Comparison of ENCODE assay signal across 8 mouse cellular contexts in the genomic region with DNA sequence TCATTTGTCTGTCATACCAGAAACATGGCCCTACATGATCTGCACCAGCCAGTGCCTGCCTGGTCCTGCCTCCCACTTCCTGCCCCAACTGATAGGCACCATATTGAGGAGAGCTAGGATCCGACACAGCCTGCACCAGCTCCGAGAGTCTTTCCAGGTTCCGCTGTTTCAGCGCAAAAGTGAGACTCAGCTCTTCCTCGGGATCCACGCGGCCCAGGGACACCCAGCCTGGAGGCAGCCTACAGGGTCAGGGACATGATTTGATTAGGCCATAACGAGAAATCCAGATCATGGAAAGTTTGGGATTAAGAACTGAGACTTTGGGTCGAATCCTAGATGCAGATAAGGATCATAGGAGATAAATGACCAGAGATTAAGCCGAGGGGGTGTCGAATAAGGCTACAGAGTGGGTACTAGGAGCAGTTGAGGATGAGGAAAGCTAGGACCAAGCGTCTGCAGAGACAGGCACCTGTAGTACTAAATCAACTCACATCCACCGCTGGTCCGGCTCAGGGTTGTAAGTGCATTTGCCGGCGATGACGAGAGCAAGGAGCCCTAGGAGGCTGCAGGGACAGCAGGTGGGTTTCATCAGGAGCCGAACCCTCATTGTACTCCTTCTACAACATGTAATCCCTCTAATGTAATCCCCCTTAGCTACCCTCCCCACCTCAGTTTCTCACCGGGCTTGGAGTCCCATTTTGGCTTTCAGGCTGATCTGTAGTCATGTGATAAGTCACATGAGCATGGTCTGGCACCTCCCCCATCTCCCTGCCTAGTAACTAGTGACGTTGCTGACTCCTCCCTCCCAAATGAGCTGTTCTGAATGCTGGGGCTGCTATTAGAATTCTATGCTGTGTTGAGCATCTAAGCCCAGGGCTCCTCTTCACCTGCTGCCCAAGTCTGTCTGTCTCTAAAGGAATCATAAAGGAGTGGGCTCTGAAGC. TPM values are rescaled to one million over a fixed set of nuclear protein-coding genes. Genes with fewer than 3 reads are reported as not detected.
DNase-seq lines count a peak whose midpoint lies in the region; ATAC-seq and TF ChIP-seq lines count a peak whose summit lies in the region.

A gene (minus strand): TSS at position 745 of the 943 bp plus-strand sequence.

- no peak for TF ChIP-seq CTCF in MEL (IDR thresholded peaks at IDR 0.05 in 2 of 3, conservative IDR thresholded peaks at IDR 0.05 in 1 of 3; ENCODE audit: control insufficient read depth in 1 of 3, insufficient read depth in 1 of 3, low read depth in 2 of 3, low read length in 3 of 3, poor library complexity in 1 of 3, severe bottlenecking in 1 of 3)
- TF ChIP-seq CTCF in cerebellum, adult 2 months (IDR thresholded peaks at IDR 0.05; ENCODE audit: borderline replicate concordance, insufficient read depth, low read depth, low read length) = no peak

- peak in 1 of 2 experiments; percentile 34; a peak in 1 of 4 replicates for TF ChIP-seq EP300 in MEL (IDR thresholded peaks at IDR 0.05; ENCODE audit: low read depth in 1 of 2, low read length in 2 of 2)

- no peaks in the 10 kb centered on the region for H3K9me3 ChIP-seq in MEL (replicated peaks; ENCODE audit: insufficient read depth, low read length)
- H3K9me3 ChIP-seq in lung, embryonic 16.5 days (ENCODE audit: control insufficient read depth, low read length) = no peaks in the 10 kb centered on the region

- peak within 1 kb of the TSS; percentile 87 for H3K4me2 ChIP-seq in lung, embryonic 16.5 days (ENCODE audit: low read depth, low read length)

- peak; percentile 95 for DNase-seq in MEL (ENCODE audit: low read depth, low spot score)
- peak; percentile 93 to 95 for DNase-seq in cerebellum, adult 2 months
- peak; percentile 93 for DNase-seq in forelimb bud, embryonic 11.5 days (ENCODE audit: low read depth, low spot score)
- DNase-seq in layer of hippocampus, adult 9-10 months (ENCODE audit: low spot score) = peak; percentile 99
- DNase-seq in ovary, postnatal 10 days (ENCODE audit: low spot score) = peak; percentile 74
- DNase-seq in thymus, postnatal 10 days (ENCODE audit: low spot score in 2 of 2) = peak; percentile 88 to 90

- no peak for TF ChIP-seq RAD21 in MEL (IDR thresholded peaks at IDR 0.05; ENCODE audit: low read depth, low read length)

- H3K27me3 ChIP-seq in MEL (ENCODE audit: control insufficient read depth in 1 of 2, insufficient read depth in 2 of 2, low read length in 2 of 2) = no peaks in the 10 kb centered on the region
- H3K27me3 ChIP-seq in cerebellum, adult 2 months (ENCODE audit: control insufficient read depth, insufficient read depth, low read length) = no peaks in the 10 kb centered on the region
- no peaks in the 10 kb centered on the region for H3K27me3 ChIP-seq in lung, embryonic 16.5 days (ENCODE audit: control insufficient read depth, insufficient read depth, low read depth, low read length)

- peak; percentile 43 to 70; a peak in 2 of 4 replicates for TF ChIP-seq POLR2A in MEL (IDR thresholded peaks at IDR 0.05; ENCODE audit: control insufficient read depth in 1 of 2, insufficient read depth in 1 of 2, low read depth in 1 of 2, low read length in 2 of 2, poor library complexity in 1 of 2)
- peak; percentile 84; the same call in 1 of the 2 replicates for TF ChIP-seq POLR2A in cerebellum, adult 2 months (IDR thresholded peaks at IDR 0.05; ENCODE audit: borderline replicate concordance, insufficient read depth, low read length)

- no peaks in the 10 kb centered on the region for H3K36me3 ChIP-seq in MEL (ENCODE audit: control insufficient read depth in 1 of 2, insufficient read depth in 2 of 2, low read length in 2 of 2)
- H3K36me3 ChIP-seq in lung, embryonic 16.5 days (ENCODE audit: control insufficient read depth, insufficient read depth, low read length) = peaks cover 6% of the 10 kb centered on the region; the same call in 1 of the 2 replicates

- ATAC-seq in hematopoietic stem cell, adult 5-6 weeks (replicated peaks in 1 of 2; ENCODE audit: insufficient read depth in 1 of 2, low FRiP score in 2 of 2, low TSS enrichment in 1 of 2, low read depth in 1 of 2, poor library complexity in 2 of 2, severe bottlenecking in 2 of 2) = peak; percentile 92 to 97
- ATAC-seq in lung, embryonic 16.5 days (ENCODE audit: low read depth) = peak; percentile 95

- peak within 1 kb of the TSS; percentile 77 for H3K9ac ChIP-seq in MEL (ENCODE audit: control insufficient read depth, low read depth, low read length, poor library complexity, severe bottlenecking)
- peak within 1 kb of the TSS; percentile 83 for H3K9ac ChIP-seq in lung, embryonic 16.5 days (ENCODE audit: low read length)

- 0 out of 4 replicates have a peak, but pooled peaks cover 0 to 10% of the 10 kb centered on the region in 2 experiments for H3K4me1 ChIP-seq in MEL (ENCODE audit: control insufficient read depth in 1 of 2, insufficient read depth in 2 of 2, low read length in 2 of 2)
- H3K4me1 ChIP-seq in cerebellum, adult 2 months (ENCODE audit: control insufficient read depth, insufficient read depth, low read length) = no peaks in the 10 kb centered on the region; the same call in 1 of the 2 replicates
- H3K4me1 ChIP-seq in lung, embryonic 16.5 days (replicated peaks; ENCODE audit: control insufficient read depth, insufficient read depth, low read length) = peaks cover 6% of the 10 kb centered on the region; the same call in 1 of the 2 replicates

- H3K79me2 ChIP-seq in MEL (ENCODE audit: control insufficient read depth, insufficient read depth, low read length, poor library complexity) = peaks cover 2% of the 10 kb centered on the region; the same call in 1 of the 2 replicates

- H3K27ac ChIP-seq in MEL (ENCODE audit: control insufficient read depth, low read depth, low read length) = peak within 1 kb of the TSS; percentile 12; the same call in 1 of the 2 replicates
- H3K27ac ChIP-seq in cerebellum, adult 2 months (ENCODE audit: insufficient read depth, low read length) = peak within 1 kb of the TSS; percentile 83
- peak within 1 kb of the TSS; percentile 38; the same call in 1 of the 2 replicates for H3K27ac ChIP-seq in lung, embryonic 16.5 days (ENCODE audit: low read length)

- WGBS in cerebellum, adult 2 months = 8% methylated on average over 20 of the region's 20 CpGs
- 16% methylated on average over 20 of the region's 20 CpGs for WGBS in lung, embryonic 16.5 days

- peak within 1 kb of the TSS; percentile 69 to 78 for H3K4me3 ChIP-seq in MEL (ENCODE audit: control insufficient read depth in 1 of 2, insufficient read depth in 1 of 2, low read depth in 2 of 2, low read length in 2 of 2)
- peak within 1 kb of the TSS; percentile 90 for H3K4me3 ChIP-seq in cerebellum, adult 2 months (replicated peaks; ENCODE audit: insufficient read depth, low read depth, low read length)
- H3K4me3 ChIP-seq in lung, embryonic 16.5 days (ENCODE audit: low read length) = peak within 1 kb of the TSS; percentile 73

TF ChIP-seq in MEL, 35 proteins besides CTCF, POLR2A, EP300 and RAD21 (continues in another document):
- 0 out of 2 replicates have a peak, but pooled peaks have one; percentile 51 for TF ChIP-seq MYC (IDR thresholded peaks at IDR 0.05; ENCODE audit: low read depth, low read length)
- TF ChIP-seq CHD1 (IDR thresholded peaks at IDR 0.05; ENCODE audit: low read depth, low read length) = no peak
- TF ChIP-seq UBTF (IDR thresholded peaks at IDR 0.05; ENCODE audit: borderline replicate concordance, insufficient read depth, low read depth, low read length) = no peak
- TF ChIP-seq CHD2 (IDR thresholded peaks at IDR 0.05; ENCODE audit: low read length) = peak; percentile 96
- TF ChIP-seq MAFK (IDR thresholded peaks at IDR 0.05; ENCODE audit: borderline replicate concordance, low read depth, low read length) = no peak
- no peak for TF ChIP-seq JUND (IDR thresholded peaks at IDR 0.05; ENCODE audit: low read depth, low read length)
- TF ChIP-seq MAX (IDR thresholded peaks at IDR 0.05; ENCODE audit: low read length) = peak; percentile 93
- TF ChIP-seq POLR2AphosphoS2 (IDR thresholded peaks at IDR 0.05; ENCODE audit: low read length) = no peak
- TF ChIP-seq SIN3A (IDR thresholded peaks at IDR 0.05; ENCODE audit: low read length) = peak; percentile 95
- TF ChIP-seq TCF12 (IDR thresholded peaks at IDR 0.05; ENCODE audit: low read depth, low read length) = peak; percentile 58; the same call in 1 of the 2 replicates
- TF ChIP-seq MXI1 (IDR thresholded peaks at IDR 0.05; ENCODE audit: low read depth, low read length) = peak; percentile 80
- peak; percentile 80 for TF ChIP-seq HCFC1 (IDR thresholded peaks at IDR 0.05; ENCODE audit: low read depth, low read length)
- no peak for TF ChIP-seq E2F4 (IDR thresholded peaks at IDR 0.05; ENCODE audit: borderline replicate concordance, low read depth, low read length)
- no peak; the same call in 1 of the 2 replicates for TF ChIP-seq KAT2A (conservative IDR thresholded peaks at IDR 0.05; ENCODE audit: low read depth, low read length)
- TF ChIP-seq MAZ (IDR thresholded peaks at IDR 0.05; ENCODE audit: low read depth, low read length) = no peak
- peak; percentile 62 for TF ChIP-seq NELFE (IDR thresholded peaks at IDR 0.05; ENCODE audit: low read depth, low read length)
- no peak for TF ChIP-seq ZC3H11A (IDR thresholded peaks at IDR 0.05; ENCODE audit: low read depth, low read length)
- no peak for TF ChIP-seq TBP (IDR thresholded peaks at IDR 0.05; ENCODE audit: low read depth, low read length)
- no peak for TF ChIP-seq MYB (IDR thresholded peaks at IDR 0.05; ENCODE audit: low read depth, low read length)
- peak; percentile 80 for TF ChIP-seq ETS1 (IDR thresholded peaks at IDR 0.05; ENCODE audit: low read depth, low read length)
- no peak for TF ChIP-seq RCOR1 (IDR thresholded peaks at IDR 0.05; ENCODE audit: low read depth, low read length)
- no peak for TF ChIP-seq SMC3 (IDR thresholded peaks at IDR 0.05; ENCODE audit: low read depth, low read length)
- TF ChIP-seq ZKSCAN1 (IDR thresholded peaks at IDR 0.05; ENCODE audit: low read depth, low read length) = no peak
- TF ChIP-seq BHLHE40 (IDR thresholded peaks at IDR 0.05; ENCODE audit: borderline replicate concordance, low read depth, low read length) = peak; percentile 81
- no peak for TF ChIP-seq ZNF384 (IDR thresholded peaks at IDR 0.05; ENCODE audit: low read depth, low read length)
- TF ChIP-seq NRF1 (IDR thresholded peaks at IDR 0.05; ENCODE audit: insufficient read depth, low read depth, low read length, poor library complexity, severe bottlenecking) = no peak
- peak; percentile 32 for TF ChIP-seq GATA1 (IDR thresholded peaks at IDR 0.05; ENCODE audit: low read depth, low read length)

RNA-seq across cellular contexts. Expression of the gene that starts here (rescaled TPM):
- 17.5 and 17.6 TPM in 2 replicates for total RNA-seq in MEL (2012; rRNA removed)
- 10 to 100 TPM in 1 of 2 experiments, not detected in 1; 45.4 TPM for polyA plus RNA-seq in MEL (2012; ENCODE audit: insufficient read depth in 1 of 2, insufficient read length in 2 of 2, low read depth in 1 of 2, low replicate concordance in 2 of 2, missing spikeins in 1 of 2)
- 92.1 and 115 TPM in 2 replicates for polyA plus RNA-seq in cerebellum, adult 2 months (2012; rRNA removed)
- 22.1 and 27.4 TPM in 2 replicates for total RNA-seq in hematopoietic stem cell, adult 5-6 weeks (2017)
- 96.4 and 102 TPM in 2 replicates for polyA plus RNA-seq in lung, embryonic 16.5 days (2015; fragmentation: Nextera tagmentation; extraction: Ambion mirVana)

Comparison
In these comparisons a context has a peak if more than half of its experiments do, and no peak if none do; other contexts are left out.
1. Peak in every context shown above with its lines: DNase-seq, ATAC-seq, H3K4me3 ChIP-seq and H3K27ac ChIP-seq.
2. H3K27ac ChIP-seq: peak in every context shown above with its lines; median percentile 83 in cerebellum, adult 2 months; 38 in lung, embryonic 16.5 days; 12 in MEL.